Mouse (Mus musculus): ENCODE data around the gene Fdxacb1. TPM values are rescaled to one million over a fixed set of nuclear protein-coding genes. Genes with fewer than 3 reads are reported as not detected.

Gene Fdxacb1
- polyA plus RNA-seq, 1 experiment from 2014 or later, result 9.0 TPM

- Histone ChIP-seq H3K9ac (ENCODE audit: low read length) (no peak overlapping the region), H3K9me3 (ENCODE audit: control insufficient read depth, low read length) (no peaks in the 10 kb centered on the region), H3K27ac (replicated peaks in 1 of 2; ENCODE audit: control insufficient read depth in 1 of 2, insufficient read depth in 1 of 2, low read depth in 2 of 2, low read length in 2 of 2) (no peak overlapping the region), H3K4me2 (ENCODE audit: low read length) (no peak overlapping the region), H3K4me3 (ENCODE audit: control insufficient read depth in 1 of 2, insufficient read depth in 1 of 2, low read depth in 1 of 2, low read length in 2 of 2) (no peak overlapping the region), H3K4me1 (ENCODE audit: control insufficient read depth in 2 of 2, insufficient read depth in 2 of 2, low read length in 2 of 2) (no peaks in the 10 kb centered on the region), H3K36me3 (ENCODE audit: control insufficient read depth, insufficient read depth, low read length) (peaks cover 84% of the 10 kb centered on the region), H3K27me3 (ENCODE audit: control insufficient read depth, insufficient read depth, low read length) (no peaks in the 10 kb centered on the region)
- 77% methylated on average over 2 of the region's 2 CpGs for WGBS
- no peak for ATAC-seq (ENCODE audit: insufficient number of reproducible peaks, insufficient read depth, low FRiP score, low read depth)
Observed at GRCm38 (mm10) chr9:50782155-50782554, 14.1 kb downstream of the Fdxacb1 start.

DNA sequence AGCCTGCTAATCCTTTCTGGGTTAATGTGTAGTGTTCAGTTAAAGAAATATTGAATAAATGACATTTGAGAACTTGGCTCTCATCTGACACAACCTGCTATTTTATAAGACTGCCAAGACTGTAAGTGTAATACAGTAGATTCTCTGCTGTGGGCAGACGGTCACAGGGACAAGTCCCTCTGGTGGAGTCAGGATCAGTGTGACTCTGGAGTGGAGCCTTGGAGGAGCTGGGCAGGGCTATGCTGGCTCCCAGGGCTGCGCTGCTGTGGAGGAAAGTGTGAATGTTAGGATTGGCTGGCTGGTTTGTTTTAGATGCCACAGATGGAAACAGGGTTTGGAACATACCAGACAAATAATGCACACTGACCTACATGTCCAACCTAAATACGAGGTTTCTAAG is 27.2 kb downstream of the Fdxacb1 start:
- Histone ChIP-seq H3K9me3 (ENCODE audit: control insufficient read depth, low read length) (no peaks in the 10 kb centered on the region), H3K4me1 (ENCODE audit: control insufficient read depth in 2 of 2, insufficient read depth in 2 of 2, low read length in 2 of 2) (no peaks in the 10 kb centered on the region), H3K9ac (ENCODE audit: low read length) (no peak overlapping the region), H3K36me3 (ENCODE audit: control insufficient read depth, insufficient read depth, low read length) (peaks cover 54% of the 10 kb centered on the region), H3K27ac (replicated peaks in 1 of 2; ENCODE audit: control insufficient read depth in 1 of 2, insufficient read depth in 1 of 2, low read depth in 2 of 2, low read length in 2 of 2) (no peak overlapping the region), H3K4me3 (ENCODE audit: control insufficient read depth in 1 of 2, insufficient read depth in 1 of 2, low read depth in 1 of 2, low read length in 2 of 2) (no peak overlapping the region), H3K27me3 (ENCODE audit: control insufficient read depth, insufficient read depth, low read length) (no peaks in the 10 kb centered on the region), H3K4me2 (ENCODE audit: low read length) (no peak overlapping the region)
- ATAC-seq (ENCODE audit: insufficient number of reproducible peaks, insufficient read depth, low FRiP score, low read depth), result no peak
- 85% methylated on average over 3 of the region's 3 CpGs for WGBS

DNA sequence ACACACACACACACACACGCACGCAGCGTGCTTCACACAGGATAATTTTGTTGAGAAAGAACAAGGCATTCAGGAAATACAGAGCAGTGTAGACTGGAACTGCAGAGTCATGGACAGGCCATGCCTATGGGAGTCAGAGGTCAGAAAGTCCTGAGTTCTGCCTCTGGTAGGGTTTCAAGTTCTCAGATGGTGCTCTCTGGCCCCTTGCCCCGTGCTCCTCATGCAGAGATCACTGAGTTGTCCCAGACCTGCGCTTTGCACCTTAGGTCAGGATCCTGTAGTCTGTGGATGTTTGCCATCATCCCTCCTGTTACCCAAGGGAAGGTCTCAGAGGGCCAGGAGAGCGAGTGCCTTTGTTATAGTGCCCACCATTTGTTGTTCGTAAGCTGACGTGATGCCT is 28.7 kb downstream of the Fdxacb1 start:
- ATAC-seq (ENCODE audit: insufficient number of reproducible peaks, insufficient read depth, low FRiP score, low read depth), result no peak
- H3K4me1 ChIP-seq (ENCODE audit: control insufficient read depth in 2 of 2, insufficient read depth in 2 of 2, low read length in 2 of 2), result no peaks in the 10 kb centered on the region
- no peaks in the 10 kb centered on the region for H3K27me3 ChIP-seq (ENCODE audit: control insufficient read depth, insufficient read depth, low read length)
- H3K9ac ChIP-seq (ENCODE audit: low read length), result no peak overlapping the region
- H3K36me3 ChIP-seq (ENCODE audit: control insufficient read depth, insufficient read depth, low read length), result peaks cover 53% of the 10 kb centered on the region
- H3K4me2 ChIP-seq (ENCODE audit: low read length), result no peak overlapping the region
- WGBS, result 90% methylated on average over 8 of the region's 8 CpGs
- H3K4me3 ChIP-seq (ENCODE audit: control insufficient read depth in 1 of 2, insufficient read depth in 1 of 2, low read depth in 1 of 2, low read length in 2 of 2), result no peak overlapping the region
- no peaks in the 10 kb centered on the region for H3K9me3 ChIP-seq (ENCODE audit: control insufficient read depth, low read length)
- no peak overlapping the region for H3K27ac ChIP-seq (replicated peaks in 1 of 2; ENCODE audit: control insufficient read depth in 1 of 2, insufficient read depth in 1 of 2, low read depth in 2 of 2, low read length in 2 of 2)

DNA sequence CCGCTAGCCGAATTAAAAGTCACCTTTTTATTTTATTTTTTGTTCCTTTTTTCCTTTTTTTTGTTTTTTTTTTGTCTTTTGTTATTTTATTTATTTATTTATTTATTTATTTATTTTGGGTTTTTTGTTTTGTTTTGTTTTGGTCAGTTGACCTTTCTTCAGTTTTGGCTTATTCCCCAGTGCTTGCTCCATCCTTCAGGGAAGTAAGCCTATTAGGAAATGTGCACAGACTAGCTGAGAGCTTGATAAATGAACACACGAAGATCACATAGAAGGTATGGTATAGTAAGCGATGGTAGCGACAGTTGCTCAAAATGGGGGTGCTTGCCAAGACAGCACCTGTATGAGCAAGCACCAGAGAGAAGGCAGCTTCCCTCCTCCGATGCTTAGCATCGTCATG is 29.6 kb downstream of the Fdxacb1 start:
- Histone ChIP-seq H3K9ac (ENCODE audit: low read length) (no peak overlapping the region), H3K4me1 (ENCODE audit: control insufficient read depth in 2 of 2, insufficient read depth in 2 of 2, low read length in 2 of 2) (no peaks in the 10 kb centered on the region), H3K4me2 (ENCODE audit: low read length) (no peak overlapping the region), H3K36me3 (ENCODE audit: control insufficient read depth, insufficient read depth, low read length) (peaks cover 53% of the 10 kb centered on the region), H3K27me3 (ENCODE audit: control insufficient read depth, insufficient read depth, low read length) (no peaks in the 10 kb centered on the region), H3K9me3 (ENCODE audit: control insufficient read depth, low read length) (no peaks in the 10 kb centered on the region), H3K4me3 (ENCODE audit: control insufficient read depth in 1 of 2, insufficient read depth in 1 of 2, low read depth in 1 of 2, low read length in 2 of 2) (no peak overlapping the region), H3K27ac (replicated peaks in 1 of 2; ENCODE audit: control insufficient read depth in 1 of 2, insufficient read depth in 1 of 2, low read depth in 2 of 2, low read length in 2 of 2) (no peak overlapping the region)
- WGBS, result 92% methylated on average over 7 of the region's 7 CpGs
- no peak for ATAC-seq (ENCODE audit: insufficient number of reproducible peaks, insufficient read depth, low FRiP score, low read depth)

DNA sequence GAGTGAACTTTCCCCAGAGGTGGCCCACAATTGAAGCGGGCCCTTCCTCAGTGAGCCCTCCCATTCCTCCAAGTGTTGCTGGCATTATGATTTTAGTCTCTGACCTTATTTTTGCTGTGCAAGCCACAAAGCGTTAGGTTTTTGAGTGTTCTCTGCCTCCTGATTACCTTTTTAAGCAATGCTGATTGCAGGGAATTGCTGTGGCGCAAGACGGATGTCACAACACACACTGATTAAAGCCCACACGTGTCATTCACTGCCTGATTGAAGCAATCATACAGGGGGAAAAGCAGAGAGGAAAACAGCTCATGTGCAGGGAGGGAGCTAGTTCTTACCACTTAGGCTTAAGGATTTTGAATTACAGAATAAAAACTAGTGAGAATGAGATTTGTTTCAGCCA is 30.3 kb downstream of the Fdxacb1 start:
- Histone ChIP-seq H3K27ac (replicated peaks in 1 of 2; ENCODE audit: control insufficient read depth in 1 of 2, insufficient read depth in 1 of 2, low read depth in 2 of 2, low read length in 2 of 2) (no peak overlapping the region), H3K4me3 (ENCODE audit: control insufficient read depth in 1 of 2, insufficient read depth in 1 of 2, low read depth in 1 of 2, low read length in 2 of 2) (no peak overlapping the region), H3K4me1 (ENCODE audit: control insufficient read depth in 2 of 2, insufficient read depth in 2 of 2, low read length in 2 of 2) (no peaks in the 10 kb centered on the region), H3K27me3 (ENCODE audit: control insufficient read depth, insufficient read depth, low read length) (no peaks in the 10 kb centered on the region), H3K4me2 (ENCODE audit: low read length) (no peak overlapping the region), H3K9me3 (ENCODE audit: control insufficient read depth, low read length) (no peaks in the 10 kb centered on the region), H3K9ac (ENCODE audit: low read length) (no peak overlapping the region), H3K36me3 (ENCODE audit: control insufficient read depth, insufficient read depth, low read length) (peaks cover 58% of the 10 kb centered on the region)
- ATAC-seq (ENCODE audit: insufficient number of reproducible peaks, insufficient read depth, low FRiP score, low read depth), result no peak
- WGBS, result 82% methylated on average over 5 of the region's 5 CpGs

DNA sequence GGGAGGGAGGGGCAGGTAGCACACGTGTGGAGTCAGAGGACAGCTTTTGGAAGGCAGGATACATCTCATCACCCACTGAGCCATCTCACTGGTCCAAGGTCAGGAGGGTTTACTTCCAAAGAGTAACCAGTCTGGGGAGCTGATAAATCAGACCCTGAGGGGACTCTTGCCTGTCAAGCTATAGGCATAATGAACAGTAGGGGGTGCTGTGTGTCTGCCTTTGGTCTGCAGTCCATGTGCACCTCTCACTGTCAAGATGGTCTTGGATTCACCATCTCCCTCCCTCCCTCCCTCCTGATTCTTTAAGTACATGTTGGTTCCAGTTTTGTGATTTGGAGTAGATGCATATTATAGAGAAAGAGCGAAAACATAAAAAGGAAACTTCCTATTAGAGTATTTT is 32.9 kb downstream of the Fdxacb1 start:
- no peaks in the 10 kb centered on the region for H3K4me1 ChIP-seq (ENCODE audit: control insufficient read depth in 2 of 2, insufficient read depth in 2 of 2, low read length in 2 of 2)
- H3K9me3 ChIP-seq (ENCODE audit: control insufficient read depth, low read length), result no peaks in the 10 kb centered on the region
- H3K9ac ChIP-seq (ENCODE audit: low read length), result no peak overlapping the region
- H3K36me3 ChIP-seq (ENCODE audit: control insufficient read depth, insufficient read depth, low read length), result peaks cover 77% of the 10 kb centered on the region
- ATAC-seq (ENCODE audit: insufficient number of reproducible peaks, insufficient read depth, low FRiP score, low read depth), result no peak
- no peak overlapping the region for H3K27ac ChIP-seq (replicated peaks in 1 of 2; ENCODE audit: control insufficient read depth in 1 of 2, insufficient read depth in 1 of 2, low read depth in 2 of 2, low read length in 2 of 2)
- H3K4me2 ChIP-seq (ENCODE audit: low read length), result no peak overlapping the region
- H3K27me3 ChIP-seq (ENCODE audit: control insufficient read depth, insufficient read depth, low read length), result no peaks in the 10 kb centered on the region
- WGBS, result 62% methylated on average over 2 of the region's 2 CpGs
- H3K4me3 ChIP-seq (ENCODE audit: control insufficient read depth in 1 of 2, insufficient read depth in 1 of 2, low read depth in 1 of 2, low read length in 2 of 2), result no peak overlapping the region

GRCm38 (mm10) chr9:50803055-50803671 is 35.1 kb downstream of the Fdxacb1 start:
- H3K9ac ChIP-seq (ENCODE audit: low read length), result no peak overlapping the region
- no peak overlapping the region for H3K4me3 ChIP-seq (ENCODE audit: control insufficient read depth in 1 of 2, insufficient read depth in 1 of 2, low read depth in 1 of 2, low read length in 2 of 2)
- WGBS, result 81% methylated on average over 7 of the region's 7 CpGs
- H3K27me3 ChIP-seq (ENCODE audit: control insufficient read depth, insufficient read depth, low read length), result no peaks in the 10 kb centered on the region
- no peaks in the 10 kb centered on the region for H3K4me1 ChIP-seq (ENCODE audit: control insufficient read depth in 2 of 2, insufficient read depth in 2 of 2, low read length in 2 of 2)
- no peak overlapping the region for H3K4me2 ChIP-seq (ENCODE audit: low read length)
- H3K27ac ChIP-seq (replicated peaks in 1 of 2; ENCODE audit: control insufficient read depth in 1 of 2, insufficient read depth in 1 of 2, low read depth in 2 of 2, low read length in 2 of 2), result no peak overlapping the region
- peaks cover 88% of the 10 kb centered on the region for H3K36me3 ChIP-seq (ENCODE audit: control insufficient read depth, insufficient read depth, low read length)
- no peaks in the 10 kb centered on the region for H3K9me3 ChIP-seq (ENCODE audit: control insufficient read depth, low read length)
- no peak for ATAC-seq (ENCODE audit: insufficient number of reproducible peaks, insufficient read depth, low FRiP score, low read depth)

- no peak overlapping the region for H3K9ac ChIP-seq (ENCODE audit: low read length)
- H3K4me3 ChIP-seq (ENCODE audit: control insufficient read depth in 1 of 2, insufficient read depth in 1 of 2, low read depth in 1 of 2, low read length in 2 of 2), result no peak overlapping the region
- 83% methylated on average over 6 of the region's 6 CpGs for WGBS
- peaks cover 82% of the 10 kb centered on the region for H3K36me3 ChIP-seq (ENCODE audit: control insufficient read depth, insufficient read depth, low read length)
- H3K4me2 ChIP-seq (ENCODE audit: low read length), result no peak overlapping the region
- H3K27me3 ChIP-seq (ENCODE audit: control insufficient read depth, insufficient read depth, low read length), result no peaks in the 10 kb centered on the region
- H3K9me3 ChIP-seq (ENCODE audit: control insufficient read depth, low read length), result no peaks in the 10 kb centered on the region
- H3K27ac ChIP-seq (replicated peaks in 1 of 2; ENCODE audit: control insufficient read depth in 1 of 2, insufficient read depth in 1 of 2, low read depth in 2 of 2, low read length in 2 of 2), result no peak overlapping the region
- H3K4me1 ChIP-seq (ENCODE audit: control insufficient read depth in 2 of 2, insufficient read depth in 2 of 2, low read length in 2 of 2), result peaks cover 3 to 5% of the 10 kb centered on the region in 2 experiments; a peak in 3 of 4 replicates
- no peak for ATAC-seq (ENCODE audit: insufficient number of reproducible peaks, insufficient read depth, low FRiP score, low read depth)
Observed at GRCm38 (mm10) chr9:50808471-50808870, 40.4 kb downstream of the Fdxacb1 start.
